Mouse (Mus musculus) kidney, adult 8-10 months (tissue): ENCODE measurements around the gene Spata33.
A peak's percentile ranks its signal among the peaks of the same experiment; 100 is the strongest.
"Not testable (repeated sequence)": the region's sequence is repeated elsewhere in the genome, so short reads cannot be mapped to it uniquely, and the experiment has no call there.

Experiments used
- DNase-seq, 2 experiments: peaks; one replicate each; pipeline ENCODE4 v3.0.0; 2022

The Spata33 gene

DNA sequence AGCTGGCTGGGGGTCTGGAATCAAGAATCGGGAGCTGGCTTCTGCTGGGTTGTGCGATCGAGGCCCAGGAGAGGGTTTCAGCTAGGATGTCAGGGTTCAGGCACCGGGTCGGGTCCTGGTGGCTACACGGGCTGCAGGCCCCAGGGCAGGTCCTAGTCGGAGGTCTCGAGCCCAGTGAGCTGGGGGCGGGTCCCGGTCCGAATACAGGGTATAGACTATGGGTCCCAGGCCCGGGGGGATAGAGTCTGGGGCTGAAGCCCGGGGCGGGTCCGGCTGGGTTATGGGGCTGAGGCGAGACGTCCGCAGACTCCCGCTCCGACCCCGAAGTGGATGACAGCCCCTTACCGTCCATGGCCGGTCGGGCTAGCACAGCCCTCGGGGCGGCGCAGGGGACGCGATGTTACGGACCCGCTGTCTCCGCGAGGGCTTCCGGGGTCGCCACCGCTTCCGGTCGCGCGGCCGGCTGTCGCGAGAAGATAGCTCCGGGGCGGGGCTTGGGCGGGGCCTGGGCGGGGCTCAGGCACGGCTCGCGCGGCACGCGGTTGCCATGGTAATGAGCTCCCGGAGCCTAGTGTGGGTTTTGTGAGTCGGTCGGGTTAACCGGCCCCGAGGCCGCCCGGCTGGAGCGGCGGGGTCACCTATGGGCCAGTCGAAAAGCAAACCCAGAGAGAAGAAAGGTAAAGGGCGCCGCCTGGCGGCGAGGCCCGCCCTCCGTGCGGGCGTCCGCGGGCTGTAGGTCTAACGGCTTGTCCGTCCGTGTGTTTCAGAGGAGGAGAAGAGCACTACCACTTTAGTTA lies at the start of gene Spata33, which contains the start of gene Chmp1a:
Spata33 (plus strand) TSS at position 512 of the 797 bp plus-strand sequence.
Chmp1a (minus strand) TSS at position 443 of the 797 bp plus-strand sequence.
- DNase-seq: peak; percentile 94 to 96

DNA sequence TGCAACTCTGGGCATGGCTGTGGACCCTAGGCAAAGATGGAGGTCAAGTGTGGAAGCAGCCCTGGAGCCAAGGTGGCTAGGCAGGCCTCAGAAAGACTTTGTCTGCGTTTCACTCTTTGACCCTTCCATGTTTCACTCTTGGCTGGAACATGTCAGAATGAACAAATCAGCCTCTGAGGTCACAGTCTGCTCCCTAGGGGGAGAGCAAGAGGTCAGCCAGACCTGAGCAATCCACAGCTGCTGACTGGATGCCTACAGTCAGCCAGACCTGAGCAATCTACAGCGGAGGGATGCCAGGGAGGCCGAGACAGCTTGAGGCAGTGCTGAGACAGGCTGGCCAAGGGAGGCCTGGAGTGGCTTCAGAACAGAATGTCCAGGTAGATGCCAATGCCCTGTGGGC lies 31.2 kb upstream of the Spata33 start:
- DNase-seq: peak; percentile 85

DNA sequence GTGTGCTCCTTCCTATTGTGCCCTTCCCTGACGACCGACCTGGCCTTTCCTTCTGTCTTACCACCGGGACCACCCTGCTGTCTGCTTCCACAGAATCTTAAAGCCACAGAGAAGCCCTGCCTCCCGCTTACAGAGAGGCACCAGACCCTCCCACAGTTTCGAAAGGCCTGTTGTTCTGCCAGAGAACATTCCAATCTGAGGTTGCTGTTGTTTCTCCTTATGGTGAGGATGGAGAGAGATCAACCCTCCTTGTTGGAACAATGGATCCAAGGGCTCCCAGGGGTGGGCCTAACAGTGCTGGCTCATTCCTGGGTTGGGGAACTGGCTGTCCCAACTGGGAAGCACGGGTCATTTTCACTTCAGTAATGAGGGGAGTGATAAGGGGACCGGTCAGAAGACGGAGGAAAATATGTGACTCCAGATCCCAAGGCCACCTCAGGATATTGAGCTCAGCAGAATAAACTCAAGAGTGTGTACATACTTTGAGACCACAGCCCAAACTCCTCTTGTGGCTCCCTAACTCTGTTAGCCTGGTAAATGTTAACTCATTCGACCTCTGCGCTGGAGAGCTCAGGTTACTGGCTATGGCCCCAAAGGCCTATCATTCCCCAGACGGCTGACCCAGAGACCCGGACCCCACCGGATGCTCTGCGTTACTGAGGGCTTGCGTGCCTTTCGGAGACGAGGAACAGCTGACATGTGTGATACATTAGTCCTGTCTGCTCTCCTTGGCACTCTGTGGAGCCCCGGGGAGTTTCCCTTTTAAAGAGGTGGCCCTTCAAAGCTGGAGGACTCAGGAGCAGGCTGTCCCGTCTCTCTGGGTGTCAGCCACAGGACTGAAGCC lies 26.8 kb upstream of the Spata33 start, which contains the start of gene Dpep1:
Dpep1 (plus strand) TSS at position 677 of the 844 bp plus-strand sequence.
- peak; percentile 62 to 66 for DNase-seq

DNA sequence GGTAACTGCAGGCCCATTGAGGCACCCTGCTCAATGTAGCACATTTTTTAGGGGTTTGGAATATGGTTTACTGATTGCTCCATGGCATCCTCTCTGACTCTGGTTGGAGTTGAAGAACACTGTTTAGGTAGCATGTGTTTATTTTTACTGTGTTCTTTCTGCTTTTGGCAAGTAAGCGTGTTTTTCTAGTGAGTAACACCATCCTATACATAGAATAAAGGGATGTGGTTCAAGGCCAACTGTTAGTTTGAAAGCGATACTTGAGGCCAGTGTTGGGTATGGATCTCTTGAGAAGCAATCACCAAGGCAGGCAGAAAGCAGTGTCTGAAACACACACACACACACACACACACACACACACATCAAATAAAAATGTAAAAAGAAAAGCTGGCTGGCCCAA lies 24.6 kb upstream of the Spata33 start:
- DNase-seq: no peak

DNA sequence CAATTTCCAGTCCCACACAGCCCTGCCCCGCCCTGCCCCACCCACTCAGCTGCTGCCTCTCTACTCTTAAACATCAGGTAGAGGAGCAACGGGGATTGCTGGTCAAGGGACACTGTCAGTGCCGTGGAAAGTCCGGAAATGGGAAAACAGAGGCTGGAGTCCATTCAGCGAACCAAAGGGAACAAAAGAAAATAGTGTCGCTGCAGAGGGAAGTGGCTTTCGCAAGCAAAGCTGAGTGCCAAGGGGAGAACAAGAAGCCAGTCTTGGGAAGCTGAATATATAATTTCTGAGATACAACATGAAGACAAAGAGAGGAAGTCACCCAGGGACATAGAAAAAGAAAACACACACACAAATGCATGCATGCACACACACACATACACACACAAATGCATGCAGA lies 23.8 kb upstream of the Spata33 start:
- DNase-seq: no peak

GRCm38 (mm10) chr8:123190678-123191077 lies 22.0 kb upstream of the Spata33 start:
- peak; percentile 70 to 87 for DNase-seq

GRCm38 (mm10) chr8:123191908-123192307 lies 20.7 kb upstream of the Spata33 start:
- no peak for DNase-seq

GRCm38 (mm10) chr8:123193771-123194170 lies 18.9 kb upstream of the Spata33 start:
- DNase-seq: peak; percentile 56 to 63

DNA sequence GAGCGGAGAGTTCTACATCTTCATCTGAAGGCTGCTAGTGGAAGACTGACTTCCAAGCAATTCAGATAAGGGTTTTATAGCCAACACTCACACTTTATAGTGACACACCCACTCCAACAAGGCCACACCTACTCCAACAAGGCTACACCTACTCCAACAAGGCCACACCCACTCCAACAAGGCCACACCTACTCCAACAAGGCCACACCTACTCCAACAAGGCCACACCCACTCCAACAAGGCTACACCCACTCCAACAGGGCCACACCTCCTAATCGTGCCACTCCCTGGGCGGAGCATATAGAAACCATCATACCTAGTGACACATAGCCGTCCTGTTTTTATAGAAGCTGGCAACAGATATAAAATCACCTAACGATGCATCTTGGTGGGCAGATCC lies 15.6 kb upstream of the Spata33 start:
- DNase-seq: not testable (repeated sequence)

DNA sequence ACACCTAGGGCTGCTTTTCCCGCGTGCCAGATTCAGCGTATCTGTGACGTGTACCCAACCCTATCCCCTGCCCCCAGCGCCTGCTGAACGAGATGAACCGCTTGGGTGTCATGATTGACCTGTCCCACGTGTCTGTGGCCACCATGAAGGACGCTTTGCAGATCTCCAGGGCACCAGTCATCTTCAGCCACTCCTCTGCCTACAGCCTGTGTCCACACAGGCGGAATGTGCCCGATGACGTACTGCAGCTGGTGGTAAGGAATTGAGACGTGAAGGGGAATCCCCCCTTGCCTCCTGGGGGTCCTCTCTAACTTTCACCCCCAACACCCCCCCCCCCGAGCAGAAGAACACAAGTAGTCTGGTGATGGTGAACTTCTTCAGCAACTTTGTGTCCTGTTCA lies 12.8 kb upstream of the Spata33 start:
- DNase-seq: no peak

GRCm38 (mm10) chr8:123202288-123202687 lies 10.3 kb upstream of the Spata33 start:
- DNase-seq: peak; percentile 43 to 77

GRCm38 (mm10) chr8:123203571-123203970 lies 9.1 kb upstream of the Spata33 start:
- no peak for DNase-seq

DNA sequence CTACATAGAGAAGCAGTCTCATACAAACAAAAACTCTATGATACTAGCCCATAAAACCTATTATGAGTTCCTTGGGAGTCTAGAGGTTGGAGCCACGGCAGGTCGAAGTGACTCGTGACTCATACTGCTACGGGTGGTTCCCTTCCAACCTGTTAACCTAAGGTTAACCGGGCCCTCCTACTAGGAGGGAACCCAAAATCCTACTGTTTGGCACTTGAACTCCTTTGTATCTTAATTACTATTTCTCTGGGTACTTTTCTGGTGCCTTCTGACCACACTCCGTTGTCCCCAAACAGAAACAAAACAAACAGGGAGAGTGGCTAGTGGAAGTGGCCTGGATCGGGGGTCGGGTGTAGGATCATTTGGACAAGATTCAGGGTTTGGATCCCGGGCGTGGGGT lies 756 bp upstream of the Spata33 start:
- DNase-seq: no peak

GRCm38 (mm10) chr8:123213118-123213772 lies 613 bp downstream of the Spata33 start:
- DNase-seq: no peak

GRCm38 (mm10) chr8:123215430-123215829 lies 2.8 kb downstream of the Spata33 start:
- no peak for DNase-seq

DNA sequence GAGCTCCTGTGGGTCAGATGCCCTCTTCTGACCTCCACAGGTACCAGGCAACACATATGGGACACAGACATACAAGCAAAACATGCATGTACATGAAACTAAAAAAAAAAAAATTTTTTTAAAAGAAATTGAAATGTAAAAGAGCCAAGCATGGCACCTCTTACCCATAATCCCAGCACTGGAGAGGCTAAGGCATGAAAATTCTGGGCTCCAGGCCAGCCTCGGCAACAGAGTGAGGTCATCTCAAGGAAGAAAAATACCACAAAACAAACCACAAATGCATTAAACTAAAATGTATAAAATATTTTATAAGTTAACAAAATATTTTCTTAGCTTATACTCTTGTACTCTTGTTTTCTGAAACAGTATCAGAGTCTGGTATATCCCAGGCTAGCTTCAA lies 8.3 kb downstream of the Spata33 start:
- no peak for DNase-seq

GRCm38 (mm10) chr8:123224278-123225266 lies 11.9 kb downstream of the Spata33 start, which contains the start of gene Cdk10:
TSS of gene Cdk10 (plus strand) at chr8:123224842.
- peak; percentile 90 to 94 for DNase-seq

- DNase-seq: no peak
Observed at GRCm38 (mm10) chr8:123228416-123228815, 15.8 kb downstream of the Spata33 start.

DNA sequence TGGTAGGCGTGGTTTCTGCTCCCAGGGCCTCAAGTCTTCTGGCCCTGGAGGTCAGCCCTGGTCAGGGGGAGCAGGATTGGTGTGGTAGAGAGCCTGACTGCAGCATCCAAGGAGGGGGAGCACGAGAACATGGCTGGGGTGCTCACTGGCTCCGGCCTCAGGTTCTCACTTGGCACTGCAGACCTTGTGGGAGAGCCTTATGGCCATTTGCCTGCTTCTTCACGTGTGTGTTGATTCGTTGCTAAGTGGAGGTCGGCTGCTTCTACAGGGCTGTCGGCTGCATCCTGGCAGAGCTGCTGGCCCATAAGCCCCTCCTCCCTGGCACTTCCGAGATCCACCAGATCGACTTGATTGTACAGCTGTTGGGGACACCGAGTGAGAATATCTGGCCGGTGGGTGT lies 17.7 kb downstream of the Spata33 start:
- not testable (repeated sequence) for DNase-seq

DNA sequence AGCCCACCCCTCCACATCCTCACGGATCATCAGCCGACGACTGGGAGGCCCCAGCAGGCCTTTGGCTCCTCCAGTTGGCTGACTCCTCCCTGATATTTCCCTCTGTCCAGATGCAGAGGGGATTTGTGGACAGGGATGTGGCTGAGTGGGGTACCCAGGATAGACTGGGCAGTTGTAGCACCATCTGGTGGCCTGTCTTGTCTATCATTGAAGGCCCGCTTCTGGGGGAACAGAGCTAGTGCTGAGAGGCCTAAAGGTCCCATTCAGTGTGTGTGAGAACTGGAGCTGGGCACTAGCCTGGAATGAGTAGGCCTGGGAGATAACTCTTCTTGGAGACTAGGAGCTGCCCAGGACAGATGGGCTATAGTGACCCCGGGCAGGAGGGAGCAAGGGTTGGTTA lies 19.1 kb downstream of the Spata33 start:
- DNase-seq: no peak

- no peak for DNase-seq
Observed at GRCm38 (mm10) chr8:123232553-123232952, 19.9 kb downstream of the Spata33 start.

GRCm38 (mm10) chr8:123233300-123233699 lies 20.7 kb downstream of the Spata33 start:
- no peak for DNase-seq
